Mouse (Mus musculus) limb, embryonic 11.5 days (tissue): ENCODE data around the gene Hipk2. TPM values are rescaled to one million over a fixed set of nuclear protein-coding genes. Genes with fewer than 3 reads are reported as not detected.
A peak's percentile ranks its signal among the peaks of the same experiment; 100 is the strongest.
"Not testable (repeated sequence)": the region's sequence is repeated elsewhere in the genome, so short reads cannot be mapped to it uniquely, and the experiment has no call there.

ENCODE experiments used
- ATAC-seq: fragments of 200-750 bp; cut with Nextera tagmentation; 2 replicates; pipeline ENCODE4 v1.8.0; 2017; ENCODE audit warnings: low read depth; ENCODE audit not compliant: insufficient number of reproducible peaks, low FRiP score, low TSS enrichment
- DNase-seq: peaks from one replicate; pipeline ENCODE4 v3.0.0-alpha.2; 2015; ENCODE audit warnings: low spot score
- H3K27ac ChIP-seq: fragments of 300-500 bp; sonication (generic); replicated peaks from 2 replicates; pipeline ENCODE4 v1.5.1; 2014; ENCODE audit warnings: low read depth, mild to moderate bottlenecking, low read length
- H3K27me3 ChIP-seq: fragments of 300-500 bp; sonication (generic); 2 replicates; pipeline ENCODE4 v1.6.1; 2014; ENCODE audit warnings: mild to moderate bottlenecking, low read length, mixed read lengths; ENCODE audit not compliant: control insufficient read depth, insufficient read depth
- H3K36me3 ChIP-seq: fragments of 300-500 bp; sonication (generic); 2 replicates; pipeline ENCODE4 v1.6.1; 2014; ENCODE audit warnings: mild to moderate bottlenecking, low read length, moderate library complexity, mixed read lengths; ENCODE audit not compliant: control insufficient read depth, insufficient read depth
- H3K4me1 ChIP-seq: fragments of 300-500 bp; sonication (generic); 2 replicates; pipeline ENCODE4 v1.6.1; 2014; ENCODE audit warnings: low read length, mixed read lengths; ENCODE audit not compliant: control insufficient read depth, insufficient read depth
- H3K4me2 ChIP-seq: fragments of 300-500 bp; sonication (generic); 2 replicates; pipeline ENCODE4 v1.6.1; 2014; ENCODE audit warnings: low read depth, mild to moderate bottlenecking, moderate library complexity; ENCODE audit not compliant: severe bottlenecking
- H3K4me3 ChIP-seq: fragments of 300-500 bp; sonication (generic); 2 replicates; pipeline ENCODE4 v1.5.1; 2014; ENCODE audit warnings: low read depth, low read length
- H3K9ac ChIP-seq: fragments of 300-500 bp; sonication (generic); 2 replicates; pipeline ENCODE4 v1.6.1; 2014; ENCODE audit warnings: mild to moderate bottlenecking, low read length
- H3K9me3 ChIP-seq: fragments of 300-500 bp; sonication (generic); 2 replicates; pipeline ENCODE4 v1.6.1; 2016; ENCODE audit warnings: low read length; ENCODE audit not compliant: control insufficient read depth
- WGBS: fragments of 180-500 bp; shearing (Covaris S2); extraction: QIAGEN DNeasy Blood & Tissue Kit; methylation state at CpG from one replicate; pipeline ENCODE4 v1.1.7; 2014; 5-methylcytosine and 5-hydroxymethylcytosine counted together
- polyA plus RNA-seq: library from polyadenylated mRNA; unstranded; fragments of >200 nt; fragmentation: Nextera tagmentation; extraction: Ambion mirVana; gene quantifications from 2 replicates; pipeline ENCODE4 v1.2.1, GENCODE M21; 2014

The Hipk2 gene
- polyA plus RNA-seq, 1 experiment from 2014 or later: 20.5 TPM

GRCm38 (mm10) chr6:38676217-38676616 lies 199.7 kb downstream of the Hipk2 start:
- Histone ChIP-seq H3K9me3 (no peaks in the 10 kb centered on the region), H3K36me3 (no peaks in the 10 kb centered on the region), H3K4me1 (no peaks in the 10 kb centered on the region), H3K4me2 (no peak overlapping the region), H3K9ac (no peak overlapping the region), H3K27ac (no peak overlapping the region), H3K27me3 (no peaks in the 10 kb centered on the region), H3K4me3 (no peak overlapping the region)
- DNase-seq (no peak), ATAC-seq (no peak)
- WGBS: 85% methylated on average over 6 of the region's 6 CpGs

DNA sequence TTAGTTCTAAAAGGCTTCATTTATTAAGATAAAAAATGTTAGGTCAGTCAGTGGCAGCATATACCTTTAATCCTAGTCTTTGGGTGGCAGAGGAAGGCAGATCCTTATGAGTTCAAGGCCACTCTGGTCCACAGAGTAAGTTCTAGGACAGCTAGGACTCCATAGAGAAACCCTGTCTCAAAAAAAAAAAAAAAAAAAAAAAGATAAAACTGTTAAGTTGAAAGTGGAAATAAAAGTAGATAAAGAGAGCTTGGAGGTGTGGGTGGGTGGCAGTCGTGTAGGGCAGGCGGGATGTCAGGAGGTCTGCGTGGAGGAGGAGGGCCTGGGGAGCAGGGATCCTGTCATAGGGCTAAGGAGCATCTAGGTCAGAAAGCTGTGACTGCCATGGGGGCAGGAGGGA lies 204.0 kb downstream of the Hipk2 start:
- H3K4me3 ChIP-seq: no peak overlapping the region

DNA sequence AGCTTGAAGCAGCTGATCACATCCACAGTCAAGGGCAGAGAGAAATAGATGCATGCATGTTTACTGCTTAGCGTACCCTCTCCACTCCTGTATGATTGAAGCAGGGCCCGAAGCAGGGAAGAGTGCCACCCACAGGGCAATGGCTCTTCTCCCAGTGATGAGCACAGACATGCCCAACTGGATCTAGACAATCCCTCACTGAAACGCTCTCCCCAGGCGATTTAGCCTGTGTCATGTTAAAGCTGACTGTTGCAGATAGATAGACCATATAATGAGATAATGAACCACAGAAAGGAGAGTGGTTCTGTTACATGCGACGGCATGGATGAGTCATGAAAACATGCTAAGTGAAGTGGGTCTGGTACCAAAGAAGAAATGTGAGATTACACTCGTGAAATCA lies 204.7 kb downstream of the Hipk2 start:
- WGBS: 84% methylated on average over 7 of the region's 7 CpGs
- ATAC-seq: no peak

More for the DNA sequence above, 204.0 kb downstream of the Hipk2 start:
- 87% methylated on average over 3 of the region's 3 CpGs for WGBS
- no peaks in the 10 kb centered on the region for H3K27me3 ChIP-seq
- no peak overlapping the region for H3K27ac ChIP-seq
- DNase-seq (no peak), ATAC-seq (no peak)
- H3K36me3 ChIP-seq: no peaks in the 10 kb centered on the region
- H3K9me3 ChIP-seq: no peaks in the 10 kb centered on the region
- no peak overlapping the region for H3K9ac ChIP-seq
- H3K4me1 ChIP-seq: no peaks in the 10 kb centered on the region
- H3K4me2 ChIP-seq: no peak overlapping the region

GRCm38 (mm10) chr6:38670488-38670887 lies 205.5 kb downstream of the Hipk2 start:
- H3K9me3 ChIP-seq, H3K27me3 ChIP-seq, H3K27ac ChIP-seq, H3K4me2 ChIP-seq, ATAC-seq, H3K4me3 ChIP-seq, DNase-seq, H3K36me3 ChIP-seq, H3K9ac ChIP-seq, H3K4me1 ChIP-seq: not testable (repeated sequence)
- 78% methylated on average over 1 of the region's 1 CpGs for WGBS

More for the DNA sequence above, 204.7 kb downstream of the Hipk2 start:
- H3K27ac ChIP-seq: no peak overlapping the region
- DNase-seq: no peak
- no peaks in the 10 kb centered on the region for H3K27me3 ChIP-seq
- H3K4me2 ChIP-seq: no peak overlapping the region
- no peaks in the 10 kb centered on the region for H3K9me3 ChIP-seq
- H3K9ac ChIP-seq: no peak overlapping the region
- H3K4me3 ChIP-seq: no peak overlapping the region
- H3K36me3 ChIP-seq: no peaks in the 10 kb centered on the region
- no peaks in the 10 kb centered on the region for H3K4me1 ChIP-seq

DNA sequence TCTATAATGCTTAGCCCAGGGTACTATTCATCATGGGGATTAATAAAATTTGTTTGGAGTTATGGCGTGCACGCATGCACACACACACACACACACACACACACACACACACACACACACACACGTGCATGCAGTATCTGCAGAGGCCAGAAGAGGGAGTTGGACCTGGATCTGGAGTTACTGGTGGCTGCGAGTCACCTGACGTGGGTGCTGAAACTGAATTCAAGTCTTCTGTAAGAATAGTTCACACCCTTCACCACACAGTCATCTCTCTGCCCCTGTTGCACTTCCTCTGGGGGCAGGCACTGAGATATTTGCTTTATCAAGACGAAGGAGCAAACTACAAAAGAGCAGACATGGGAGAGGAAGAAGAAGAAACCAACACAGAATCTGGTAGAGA lies 206.4 kb downstream of the Hipk2 start:
- 65% methylated on average over 6 of the region's 6 CpGs for WGBS
- no peak overlapping the region for H3K4me2 ChIP-seq
- peaks cover 2% of the 10 kb centered on the region; the same call in 1 of the 2 replicates for H3K27me3 ChIP-seq
- no peaks in the 10 kb centered on the region for H3K4me1 ChIP-seq
- H3K4me3 ChIP-seq: no peak overlapping the region
- H3K9ac ChIP-seq: no peak overlapping the region
- ATAC-seq (no peak), DNase-seq (no peak)
- no peak overlapping the region for H3K27ac ChIP-seq
- H3K36me3 ChIP-seq: no peaks in the 10 kb centered on the region
- H3K9me3 ChIP-seq: no peaks in the 10 kb centered on the region

GRCm38 (mm10) chr6:38662714-38663615 lies 213.0 kb downstream of the Hipk2 start, which contains the start of gene Clec2l:
TSS of gene Clec2l (plus strand) at chr6:38663069.
- Histone ChIP-seq H3K27ac (no peak within 1 kb of the TSS), H3K4me1 (no peaks in the 10 kb centered on the region), H3K36me3 (no peaks in the 10 kb centered on the region), H3K4me2 (peak within 1 kb of the TSS; percentile 98), H3K9ac (peak within 1 kb of the TSS; percentile 69), H3K27me3 (peaks cover 18% of the 10 kb centered on the region), H3K4me3 (peak within 1 kb of the TSS; percentile 49), H3K9me3 (no peaks in the 10 kb centered on the region)
- ATAC-seq (peak; percentile 60; the same call in 1 of the 2 replicates), DNase-seq (peak; percentile 53)
- WGBS: under 1% methylated on average over 64 of the region's 84 CpGs

DNA sequence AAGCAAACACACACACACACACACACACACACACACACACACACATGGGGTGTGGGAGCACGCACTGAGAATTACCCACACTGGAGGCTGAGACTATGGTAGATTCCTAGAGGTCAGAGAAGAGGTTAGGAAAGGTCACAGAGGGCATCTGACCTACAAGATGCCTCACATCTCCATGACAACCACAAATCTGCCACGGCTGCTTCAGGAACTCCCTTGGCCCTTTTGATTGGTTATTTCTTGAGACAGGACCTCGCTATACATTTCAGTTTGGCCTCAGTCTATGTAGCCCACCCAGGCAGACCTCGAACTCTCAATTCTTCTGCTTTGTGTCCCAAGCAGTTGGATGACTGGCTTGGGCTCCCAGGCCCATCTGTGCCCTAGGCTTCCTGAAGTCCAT lies 214.3 kb downstream of the Hipk2 start:
- Histone ChIP-seq H3K9me3 (no peaks in the 10 kb centered on the region), H3K27me3 (peaks cover 18% of the 10 kb centered on the region), H3K4me2 (no peak overlapping the region), H3K4me1 (no peaks in the 10 kb centered on the region), H3K4me3 (no peak overlapping the region), H3K36me3 (no peaks in the 10 kb centered on the region), H3K9ac (no peak overlapping the region), H3K27ac (no peak overlapping the region)
- DNase-seq (no peak), ATAC-seq (no peak)
- WGBS: 58% methylated on average over 4 of the region's 4 CpGs

DNA sequence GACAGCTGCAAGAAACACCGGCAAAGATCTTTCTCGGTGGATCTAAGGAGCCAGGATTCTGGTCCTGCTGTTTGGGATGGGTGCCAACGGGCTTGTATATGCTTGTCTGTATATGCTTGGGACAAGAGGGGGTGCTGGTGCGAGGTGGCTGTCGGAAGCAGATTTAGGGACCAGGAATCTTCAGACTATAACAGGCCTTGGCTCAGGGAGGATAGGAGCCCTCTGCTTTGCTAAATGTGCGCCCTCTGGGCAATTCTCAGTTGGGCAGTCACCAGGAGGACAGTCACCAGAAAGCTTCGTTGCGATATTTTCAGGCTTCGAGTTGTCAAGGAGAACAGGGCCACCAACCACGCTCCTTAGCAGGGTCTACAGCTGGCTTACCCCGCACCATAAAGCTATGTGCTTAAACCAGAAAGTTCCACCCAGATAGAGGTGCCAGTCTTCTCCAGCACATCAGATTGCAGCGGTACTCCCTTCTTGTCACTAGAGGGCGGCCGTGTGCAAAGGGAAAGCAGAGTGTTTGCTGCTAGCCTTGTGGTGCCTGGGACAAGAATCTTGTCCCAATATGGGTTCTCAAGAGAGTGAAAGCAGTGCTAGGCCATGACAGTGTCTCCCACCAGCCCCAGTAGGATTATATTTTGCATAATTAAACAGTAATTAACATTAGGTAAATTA lies 225.6 kb downstream of the Hipk2 start:
- no peak for ATAC-seq
- Histone ChIP-seq H3K9ac (no peak overlapping the region), H3K4me3 (no peak overlapping the region), H3K27me3 (no peaks in the 10 kb centered on the region), H3K4me1 (no peaks in the 10 kb centered on the region), H3K27ac (no peak overlapping the region), H3K4me2 (no peak overlapping the region), H3K36me3 (no peaks in the 10 kb centered on the region), H3K9me3 (no peaks in the 10 kb centered on the region)
- DNase-seq: peak; percentile 77
- WGBS: 40% methylated on average over 14 of the region's 14 CpGs
